Mouse (Mus musculus) midbrain, embryonic 11.5 days (tissue): ENCODE measurements around the gene Ulk1. TPM values are rescaled to one million over a fixed set of nuclear protein-coding genes. Genes with fewer than 3 reads are reported as not detected.
"Not testable (repeated sequence)": the region's sequence is repeated elsewhere in the genome, so short reads cannot be mapped to it uniquely, and the experiment has no call there.

Experiments used
- ATAC-seq: fragments of 200-750 bp; cut with Nextera tagmentation; 2 replicates; pipeline ENCODE4 v1.8.0; 2017; ENCODE audit warnings: moderate TSS enrichment, moderate library complexity; ENCODE audit not compliant: low FRiP score
- DNase-seq: peaks from one replicate; pipeline ENCODE4 v3.0.0; 2015; ENCODE audit warnings: low spot score; ENCODE audit errors: missing footprints
- H3K27ac ChIP-seq: fragments of 300-500 bp; sonication (generic); 2 replicates; pipeline ENCODE4 v1.5.1; 2014; ENCODE audit warnings: low read depth, low read length
- H3K27me3 ChIP-seq: fragments of 300-500 bp; sonication (generic); 2 replicates; pipeline ENCODE4 v1.6.1; 2014; ENCODE audit warnings: mild to moderate bottlenecking, low read length, moderate library complexity, mixed read lengths; ENCODE audit not compliant: control insufficient read depth, insufficient read depth
- H3K36me3 ChIP-seq: fragments of 300-500 bp; sonication (generic); 2 replicates; pipeline ENCODE4 v1.6.1; 2014; ENCODE audit warnings: mild to moderate bottlenecking, low read length, moderate library complexity, mixed read lengths; ENCODE audit not compliant: control insufficient read depth, insufficient read depth
- H3K4me1 ChIP-seq: fragments of 300-500 bp; sonication (generic); 2 replicates; pipeline ENCODE4 v1.6.1; 2014; ENCODE audit warnings: low read length; ENCODE audit not compliant: control insufficient read depth, insufficient read depth
- H3K4me2 ChIP-seq: fragments of 300-500 bp; sonication (generic); 2 replicates; pipeline ENCODE4 v1.6.1; 2014; ENCODE audit warnings: mild to moderate bottlenecking, moderate library complexity
- H3K4me3 ChIP-seq: fragments of 300-500 bp; sonication (generic); 2 replicates; pipeline ENCODE4 v1.5.1; 2014; ENCODE audit warnings: low read depth, low read length
- H3K9ac ChIP-seq: fragments of 300-500 bp; sonication (generic); 2 replicates; pipeline ENCODE4 v1.6.1; 2014; ENCODE audit warnings: low read length
- H3K9me3 ChIP-seq: fragments of 300-500 bp; sonication (generic); 2 replicates; pipeline ENCODE4 v1.6.1; 2016; ENCODE audit warnings: low read length; ENCODE audit not compliant: control insufficient read depth
- WGBS: fragments of 180-500 bp; shearing (Covaris S2); extraction: QIAGEN DNeasy Blood & Tissue Kit; methylation state at CpG from one replicate; pipeline ENCODE4 v1.1.7; 2014; 5-methylcytosine and 5-hydroxymethylcytosine counted together
- polyA plus RNA-seq: library from polyadenylated mRNA; unstranded; fragments of >200 nt; fragmentation: Nextera tagmentation; extraction: Ambion mirVana; gene quantifications from 2 replicates; pipeline ENCODE4 v1.2.1, GENCODE M21; 2014

The Ulk1 gene
- polyA plus RNA-seq, 1 experiment from 2014 or later = 36.1 TPM

GRCm38 (mm10) chr5:110776141-110776540, 33.8 kb downstream of the Ulk1 start:
- ATAC-seq (no peak), DNase-seq (peak; percentile 70)
- peaks cover 10% of the 10 kb centered on the region for H3K4me1 ChIP-seq
- peaks cover 17% of the 10 kb centered on the region for H3K36me3 ChIP-seq
- 91% methylated on average over 2 of the region's 2 CpGs for WGBS
- H3K4me3 ChIP-seq = no peak overlapping the region
- H3K9ac ChIP-seq = no peak overlapping the region
- H3K27ac ChIP-seq = no peak overlapping the region
- H3K4me2 ChIP-seq = no peak overlapping the region
- H3K27me3 ChIP-seq = no peaks in the 10 kb centered on the region
- H3K9me3 ChIP-seq = no peaks in the 10 kb centered on the region

GRCm38 (mm10) chr5:110774511-110774910, 35.4 kb downstream of the Ulk1 start:
- Histone ChIP-seq H3K27ac (no peak overlapping the region), H3K9me3 (no peaks in the 10 kb centered on the region), H3K4me3 (no peak overlapping the region), H3K4me1 (peaks cover 4% of the 10 kb centered on the region), H3K36me3 (peaks cover 17% of the 10 kb centered on the region), H3K27me3 (no peaks in the 10 kb centered on the region), H3K9ac (no peak overlapping the region), H3K4me2 (no peak overlapping the region)
- DNase-seq (no peak), ATAC-seq (no peak)
- WGBS = 97% methylated on average over 11 of the region's 11 CpGs

GRCm38 (mm10) chr5:110772945-110773344, 37.0 kb downstream of the Ulk1 start:
- H3K4me3 ChIP-seq, H3K27me3 ChIP-seq, H3K9me3 ChIP-seq, H3K4me2 ChIP-seq, H3K9ac ChIP-seq, H3K4me1 ChIP-seq, H3K27ac ChIP-seq, ATAC-seq, DNase-seq: not testable (repeated sequence)
- WGBS = 90% methylated on average over 10 of the region's 10 CpGs
- H3K36me3 ChIP-seq = peaks cover 17% of the 10 kb centered on the region

- H3K36me3 ChIP-seq = peaks cover 15% of the 10 kb centered on the region
- peak within 1 kb of the TSS; percentile 93 for H3K27ac ChIP-seq
- under 1% methylated on average over 81 of the region's 83 CpGs for WGBS
- peak; percentile 97 for ATAC-seq
- no peaks in the 10 kb centered on the region for H3K9me3 ChIP-seq
- no peaks in the 10 kb centered on the region for H3K27me3 ChIP-seq
- peak; percentile 100 for DNase-seq
- peak within 1 kb of the TSS; percentile 96 for H3K4me3 ChIP-seq
- peak within 1 kb of the TSS; percentile 94 for H3K9ac ChIP-seq
- peaks cover 8% of the 10 kb centered on the region for H3K4me1 ChIP-seq
- peak within 1 kb of the TSS; percentile 81 for H3K4me2 ChIP-seq
Measured at GRCm38 (mm10) chr5:110770448-110771158, 39.3 kb downstream of the Ulk1 start, which contains the start of gene Ep400. Ep400 (minus strand) TSS chr5:110770717.

DNA sequence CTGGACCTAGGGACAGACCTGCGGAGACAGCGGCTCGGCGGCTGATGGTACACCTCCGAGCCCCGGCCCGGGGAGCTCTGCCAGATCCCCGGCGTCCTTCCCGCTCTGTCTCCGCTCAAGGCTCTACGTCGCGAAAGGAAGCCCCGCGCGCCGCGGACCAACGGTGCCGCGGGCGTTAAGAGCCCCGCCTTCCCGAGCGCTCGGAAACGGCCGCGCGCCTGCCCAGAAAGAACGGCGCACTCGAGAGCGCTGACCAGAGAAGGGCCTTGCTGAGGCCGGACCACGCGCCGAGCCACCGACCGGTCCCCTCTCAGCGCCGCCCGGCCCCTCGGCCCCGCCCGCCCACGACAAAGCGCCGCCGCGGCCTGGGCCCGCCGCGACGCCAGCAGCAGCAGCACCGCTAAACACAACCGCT, 39.9 kb downstream of the Ulk1 start:
- H3K9me3 ChIP-seq = no peaks in the 10 kb centered on the region
- peak overlapping the region; percentile 81 for H3K4me2 ChIP-seq
- H3K36me3 ChIP-seq = peaks cover 13% of the 10 kb centered on the region
- no peaks in the 10 kb centered on the region for H3K27me3 ChIP-seq
- H3K9ac ChIP-seq = peak overlapping the region; percentile 94
- peaks cover 8% of the 10 kb centered on the region for H3K4me1 ChIP-seq
- H3K27ac ChIP-seq = peak overlapping the region; percentile 93
- 0% methylated on average over 44 of the region's 58 CpGs for WGBS
- ATAC-seq (peak; percentile 72), DNase-seq (peak; percentile 94)
- H3K4me3 ChIP-seq = peak overlapping the region; percentile 96

- Histone ChIP-seq H3K4me2 (peak overlapping the region; percentile 81), H3K36me3 (peaks cover 8% of the 10 kb centered on the region; the same call in 1 of the 2 replicates), H3K27me3 (no peaks in the 10 kb centered on the region), H3K9me3 (no peaks in the 10 kb centered on the region), H3K27ac (no peak overlapping the region), H3K4me1 (peaks cover 8% of the 10 kb centered on the region), H3K4me3 (peak overlapping the region; percentile 96), H3K9ac (peak overlapping the region; percentile 94)
- 65% methylated on average over 4 of the region's 4 CpGs for WGBS
- ATAC-seq (no peak), DNase-seq (no peak)
Measured at GRCm38 (mm10) chr5:110769272-110769671, 40.6 kb downstream of the Ulk1 start.

GRCm38 (mm10) chr5:110763890-110764289, 46.0 kb downstream of the Ulk1 start:
- no peak overlapping the region for H3K4me3 ChIP-seq
- no peak overlapping the region for H3K27ac ChIP-seq
- 96% methylated on average over 8 of the region's 8 CpGs for WGBS
- no peak for ATAC-seq
- no peak for DNase-seq
- H3K27me3 ChIP-seq = no peaks in the 10 kb centered on the region
- no peaks in the 10 kb centered on the region for H3K36me3 ChIP-seq
- no peak overlapping the region for H3K9ac ChIP-seq
- no peaks in the 10 kb centered on the region for H3K9me3 ChIP-seq
- H3K4me1 ChIP-seq = peaks cover 2% of the 10 kb centered on the region; the same call in 1 of the 2 replicates
- no peak overlapping the region for H3K4me2 ChIP-seq

DNA sequence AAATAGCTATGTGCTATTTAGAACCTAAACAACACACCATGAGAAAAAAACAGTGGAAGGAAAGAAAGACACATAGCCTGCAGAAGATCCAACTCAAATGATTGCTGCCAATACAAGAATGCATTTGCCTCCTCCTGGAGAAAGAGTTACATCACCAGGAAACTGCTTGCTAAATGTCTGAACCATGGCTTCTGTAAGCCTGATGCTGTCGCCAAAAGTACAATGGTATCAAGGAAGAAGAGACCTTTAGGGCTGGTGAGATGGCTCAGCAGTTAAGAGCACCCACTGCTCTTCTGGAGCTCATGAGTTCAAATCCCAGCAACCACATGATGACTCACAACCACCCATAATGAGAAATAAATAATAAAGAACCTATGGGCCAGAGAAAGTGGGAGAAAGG, 64.9 kb downstream of the Ulk1 start:
- no peak for ATAC-seq
- Histone ChIP-seq H3K27ac (no peak overlapping the region), H3K27me3 (no peaks in the 10 kb centered on the region), H3K4me3 (no peak overlapping the region), H3K9me3 (no peaks in the 10 kb centered on the region), H3K4me2 (no peak overlapping the region), H3K4me1 (no peaks in the 10 kb centered on the region), H3K36me3 (no peaks in the 10 kb centered on the region), H3K9ac (no peak overlapping the region)
- WGBS = 89% methylated on average over 1 of the region's 1 CpGs
- DNase-seq = no peak

GRCm38 (mm10) chr5:110739496-110740275, 70.2 kb downstream of the Ulk1 start:
- no peak for DNase-seq
- Histone ChIP-seq H3K9me3 (no peaks in the 10 kb centered on the region), H3K27me3 (no peaks in the 10 kb centered on the region), H3K4me2 (no peak overlapping the region), H3K4me1 (no peaks in the 10 kb centered on the region), H3K4me3 (no peak overlapping the region), H3K27ac (no peak overlapping the region), H3K9ac (no peak overlapping the region), H3K36me3 (peaks cover 11% of the 10 kb centered on the region)
- no peak for ATAC-seq
- WGBS = 89% methylated on average over 7 of the region's 7 CpGs
